Mouse (Mus musculus) liver, embryonic 15.5 days (tissue): ENCODE data around the gene Rgsl1. TPM values are rescaled to one million over a fixed set of nuclear protein-coding genes. Genes with fewer than 3 reads are reported as not detected.
A peak's percentile ranks its signal among the peaks of the same experiment; 100 is the strongest.

Experiments
- ATAC-seq: fragments of 200-750 bp; cut with Nextera tagmentation; 2 replicates; pipeline ENCODE4 v1.8.0; 2017; ENCODE audit warnings: moderate number of reproducible peaks, mild to moderate bottlenecking, moderate library complexity; ENCODE audit not compliant: insufficient read depth
- H3K27ac ChIP-seq: fragments of 300-500 bp; sonication (generic); replicated peaks from 2 replicates; pipeline ENCODE4 v1.5.1; 2015; ENCODE audit warnings: mild to moderate bottlenecking, inconsistent platforms
- H3K27me3 ChIP-seq: fragments of 300-500 bp; sonication (generic); 2 replicates; pipeline ENCODE4 v1.6.1; 2015; ENCODE audit warnings: mild to moderate bottlenecking, inconsistent platforms
- H3K36me3 ChIP-seq: fragments of 300-500 bp; sonication (generic); replicated peaks from 2 replicates; pipeline ENCODE4 v1.6.1; 2015; ENCODE audit warnings: moderate library complexity, mild to moderate bottlenecking, inconsistent platforms
- H3K4me1 ChIP-seq: fragments of 300-500 bp; sonication (generic); replicated peaks from 2 replicates; pipeline ENCODE4 v1.6.1; 2015; ENCODE audit warnings: inconsistent platforms
- H3K4me2 ChIP-seq: fragments of 300-500 bp; sonication (generic); 2 replicates; pipeline ENCODE4 v1.6.1; 2015; ENCODE audit warnings: moderate library complexity, mild to moderate bottlenecking, inconsistent platforms
- H3K4me3 ChIP-seq: fragments of 300-500 bp; sonication (generic); replicated peaks from 2 replicates; pipeline ENCODE4 v1.5.1; 2015; ENCODE audit warnings: mild to moderate bottlenecking, inconsistent platforms
- H3K9ac ChIP-seq: fragments of 300-500 bp; sonication (generic); 2 replicates; pipeline ENCODE4 v1.6.1; 2015; ENCODE audit warnings: moderate library complexity, mild to moderate bottlenecking, inconsistent platforms
- H3K9me3 ChIP-seq: fragments of 300-500 bp; sonication (generic); replicated peaks from 2 replicates; pipeline ENCODE4 v1.6.1; 2016; ENCODE audit warnings: inconsistent platforms
- WGBS: fragments of 180-500 bp; shearing (Covaris S2); methylation state at CpG from one replicate; pipeline ENCODE4 v1.1.7; 2015; ENCODE audit warnings: mixed read lengths; ENCODE audit not compliant: insufficient replicate concordance; 5-methylcytosine and 5-hydroxymethylcytosine counted together
- polyA plus RNA-seq: library from polyadenylated mRNA; unstranded; fragments of >200 nt; fragmentation: Nextera tagmentation; extraction: Ambion mirVana; gene quantifications from 2 replicates; pipeline ENCODE4 v1.2.1, GENCODE M21; 2015

The Rgsl1 gene
- polyA plus RNA-seq, 1 experiment from 2014 or later, result not detected

DNA sequence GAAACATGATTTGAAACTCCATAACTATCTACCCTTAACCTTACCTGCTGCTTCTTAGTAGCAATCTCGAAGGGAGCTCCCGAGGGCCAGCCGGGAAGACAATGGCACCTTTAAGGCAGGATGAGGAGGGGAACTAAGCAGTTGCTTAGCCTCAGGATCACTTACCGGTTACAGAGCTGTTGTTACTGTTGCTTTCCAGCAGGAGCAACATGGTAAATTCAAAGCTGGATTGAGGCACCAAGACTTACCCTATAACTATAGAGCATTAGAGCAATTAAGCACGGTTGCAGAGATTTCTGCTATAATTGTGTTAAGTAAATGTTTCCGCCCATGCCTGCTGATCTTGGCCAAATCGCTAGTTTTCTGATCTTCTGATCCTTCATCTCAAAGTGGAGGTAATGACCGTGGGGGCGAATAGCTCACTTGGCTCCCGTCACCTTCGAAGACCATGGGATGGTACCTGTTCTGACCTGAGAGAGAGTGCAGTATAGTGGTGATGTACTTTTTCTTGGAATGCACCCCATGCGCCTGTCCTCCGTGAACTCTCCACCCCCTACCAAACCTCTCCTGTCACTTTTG is 104.4 kb downstream of the Rgsl1 start:
- H3K4me1 ChIP-seq, result 0 out of 2 replicates have a peak, but pooled peaks cover 4% of the 10 kb centered on the region
- no peak overlapping the region for H3K4me3 ChIP-seq
- no peak overlapping the region for H3K9ac ChIP-seq
- ATAC-seq, result no peak
- peak overlapping the region; percentile 54 for H3K4me2 ChIP-seq
- WGBS, result 17% methylated on average over 13 of the region's 13 CpGs
- H3K27me3 ChIP-seq, result peaks cover 52% of the 10 kb centered on the region
- no peak overlapping the region for H3K27ac ChIP-seq
- H3K9me3 ChIP-seq, result no peaks in the 10 kb centered on the region
- no peaks in the 10 kb centered on the region for H3K36me3 ChIP-seq

DNA sequence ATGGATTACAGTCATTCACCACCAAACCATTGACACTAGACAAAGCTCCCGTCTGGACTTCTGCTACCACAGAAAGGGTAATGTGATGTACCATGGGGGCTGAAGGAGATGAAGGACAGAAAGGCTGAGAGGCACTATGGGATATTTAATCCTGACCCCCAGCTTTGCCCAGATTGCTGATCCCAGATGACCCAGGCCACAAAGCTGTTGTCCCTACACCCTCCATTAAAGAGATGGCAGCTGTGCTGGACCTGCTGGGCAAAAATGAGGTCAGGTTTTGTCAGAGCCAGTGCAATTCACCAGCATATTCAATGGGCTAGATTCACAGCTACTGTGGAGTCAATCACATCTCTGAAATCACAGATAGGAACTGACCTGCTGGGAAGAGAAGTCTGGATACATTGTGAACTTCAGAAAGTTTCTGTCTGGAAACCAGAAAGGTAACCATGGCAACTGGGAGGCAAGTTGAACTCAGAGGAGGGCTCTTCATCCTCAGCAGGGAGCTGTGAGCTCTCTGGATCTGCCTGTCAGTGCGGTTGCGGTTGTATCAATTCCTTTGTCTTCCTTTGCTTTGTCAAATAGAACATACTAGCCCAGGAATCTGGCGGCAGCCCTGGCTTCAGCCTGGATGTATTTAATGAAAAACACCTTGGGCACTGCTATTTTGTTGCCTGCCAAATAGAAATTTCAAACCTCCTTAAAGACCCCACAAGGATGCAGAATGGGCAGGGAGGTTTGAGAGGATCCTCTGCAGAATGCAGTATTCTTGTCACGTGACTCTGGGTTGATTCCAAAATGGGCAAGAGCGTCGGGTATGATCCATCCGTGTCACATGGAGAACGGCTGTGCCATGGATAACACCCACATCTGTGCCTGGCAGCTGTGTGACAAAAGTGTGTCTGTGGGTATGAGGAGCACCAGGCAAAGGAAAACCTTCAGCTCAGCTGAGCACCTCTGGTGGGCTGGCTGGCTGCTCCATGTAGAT is 106.5 kb downstream of the Rgsl1 start:
- Histone ChIP-seq H3K4me1 (0 out of 2 replicates have a peak, but pooled peaks cover 4% of the 10 kb centered on the region), H3K27me3 (peaks cover 46% of the 10 kb centered on the region), H3K36me3 (no peaks in the 10 kb centered on the region), H3K4me3 (no peak overlapping the region), H3K9me3 (no peaks in the 10 kb centered on the region), H3K27ac (no peak overlapping the region), H3K9ac (no peak overlapping the region), H3K4me2 (no peak overlapping the region)
- 46% methylated on average over 9 of the region's 9 CpGs for whole genome bisulfite sequencing
- no peak for ATAC-seq

DNA sequence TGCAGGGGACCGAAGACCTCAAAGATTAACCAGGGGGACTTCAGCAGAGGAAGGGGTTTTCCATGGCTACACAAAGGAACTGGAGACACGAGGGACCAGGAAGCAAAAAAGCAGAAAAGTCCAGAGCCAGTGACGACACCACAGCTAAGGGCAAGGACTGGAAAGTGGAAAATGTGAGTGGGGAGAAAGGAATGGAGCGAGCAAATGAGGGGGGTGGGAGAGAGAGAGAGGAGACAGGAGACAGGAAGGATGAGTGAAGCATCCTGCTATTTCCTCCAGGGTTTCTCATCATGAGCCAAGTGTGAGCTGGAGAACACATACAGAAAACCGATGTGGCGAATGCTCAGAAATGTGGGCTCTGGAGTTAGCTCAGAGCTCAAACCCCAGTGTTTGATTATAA is 107.8 kb downstream of the Rgsl1 start:
- 40% methylated on average over 6 of the region's 6 CpGs for WGBS
- H3K27me3 ChIP-seq, result peaks cover 35% of the 10 kb centered on the region
- no peak overlapping the region for H3K9ac ChIP-seq
- no peak for ATAC-seq
- H3K9me3 ChIP-seq, result no peaks in the 10 kb centered on the region
- H3K4me3 ChIP-seq, result no peak overlapping the region
- H3K4me1 ChIP-seq, result 0 out of 2 replicates have a peak, but pooled peaks cover 4% of the 10 kb centered on the region
- H3K27ac ChIP-seq, result no peak overlapping the region
- H3K4me2 ChIP-seq, result no peak overlapping the region
- H3K36me3 ChIP-seq, result no peaks in the 10 kb centered on the region

DNA sequence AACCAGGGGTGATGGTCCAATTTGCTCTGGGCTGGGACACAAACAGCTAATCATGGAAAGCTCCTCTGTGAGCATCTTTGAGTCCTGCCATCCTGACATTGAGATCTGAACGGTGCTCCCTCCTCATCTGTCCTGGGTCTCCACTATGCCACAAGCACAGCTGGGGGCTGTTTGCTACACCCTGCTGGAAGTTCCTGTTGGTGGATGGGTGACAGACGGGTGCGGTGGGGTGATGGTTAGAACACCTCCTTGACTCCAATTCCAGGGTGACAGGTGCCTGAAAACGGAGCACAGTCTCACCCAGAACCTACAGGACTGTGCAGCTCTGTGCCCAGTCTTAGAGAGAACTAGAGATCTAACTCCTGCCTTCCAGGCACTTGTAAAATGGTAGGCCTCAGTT is 109.1 kb downstream of the Rgsl1 start:
- H3K9ac ChIP-seq, result no peak overlapping the region
- no peak overlapping the region for H3K27ac ChIP-seq
- H3K27me3 ChIP-seq, result peaks cover 23% of the 10 kb centered on the region
- no peak for ATAC-seq
- no peaks in the 10 kb centered on the region for H3K4me1 ChIP-seq
- 52% methylated on average over 4 of the region's 4 CpGs for WGBS
- no peak overlapping the region for H3K4me2 ChIP-seq
- no peak overlapping the region for H3K4me3 ChIP-seq
- H3K9me3 ChIP-seq, result no peaks in the 10 kb centered on the region
- no peaks in the 10 kb centered on the region for H3K36me3 ChIP-seq

DNA sequence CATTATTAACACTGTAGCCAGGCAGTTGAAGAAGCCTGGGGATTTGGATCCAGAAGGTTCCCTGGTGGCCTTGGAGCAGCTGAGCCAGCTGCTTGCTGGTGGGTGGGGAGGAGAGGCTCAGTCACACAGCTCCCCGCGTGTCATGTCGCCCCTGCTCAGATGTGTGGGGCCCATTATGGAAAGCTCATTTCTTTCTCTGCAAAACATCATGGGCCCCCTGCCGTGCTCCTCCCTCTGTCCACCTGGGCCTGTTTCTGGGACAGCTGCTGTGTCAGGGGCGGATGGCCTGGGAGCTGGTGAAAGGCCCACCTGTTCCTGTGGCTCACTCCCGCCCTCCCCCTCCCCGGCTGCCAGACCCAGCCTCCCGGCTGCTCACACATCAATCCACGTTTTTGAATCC is 110.8 kb downstream of the Rgsl1 start:
- Histone ChIP-seq H3K4me3 (no peak overlapping the region), H3K4me2 (no peak overlapping the region), H3K36me3 (no peaks in the 10 kb centered on the region), H3K27ac (no peak overlapping the region), H3K9me3 (no peaks in the 10 kb centered on the region), H3K27me3 (peaks cover 6% of the 10 kb centered on the region), H3K4me1 (no peaks in the 10 kb centered on the region), H3K9ac (no peak overlapping the region)
- WGBS, result 57% methylated on average over 9 of the region's 9 CpGs
- no peak for ATAC-seq

DNA sequence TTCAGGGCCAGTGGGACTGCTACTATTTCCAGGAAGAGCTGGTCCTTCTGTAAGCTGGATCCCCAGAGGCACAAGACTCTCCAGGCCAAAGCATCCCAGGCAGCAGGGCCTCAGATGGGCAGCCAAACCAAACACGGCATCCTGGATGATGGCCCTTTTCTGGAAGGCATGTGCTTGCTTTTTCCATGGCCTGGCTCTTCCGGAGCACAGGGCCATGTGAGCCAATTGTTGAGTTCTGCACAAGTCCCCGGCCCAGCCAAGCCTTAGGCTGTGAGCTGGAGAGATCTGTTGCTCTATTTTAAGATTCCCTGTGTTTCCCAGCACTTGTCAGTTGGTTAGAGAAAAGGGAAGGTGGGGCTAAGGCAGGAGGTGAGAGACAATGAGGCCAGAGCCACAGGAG is 113.3 kb downstream of the Rgsl1 start:
- no peak for ATAC-seq
- WGBS, result 37% methylated on average over 3 of the region's 3 CpGs
- no peaks in the 10 kb centered on the region for H3K4me1 ChIP-seq

DNA sequence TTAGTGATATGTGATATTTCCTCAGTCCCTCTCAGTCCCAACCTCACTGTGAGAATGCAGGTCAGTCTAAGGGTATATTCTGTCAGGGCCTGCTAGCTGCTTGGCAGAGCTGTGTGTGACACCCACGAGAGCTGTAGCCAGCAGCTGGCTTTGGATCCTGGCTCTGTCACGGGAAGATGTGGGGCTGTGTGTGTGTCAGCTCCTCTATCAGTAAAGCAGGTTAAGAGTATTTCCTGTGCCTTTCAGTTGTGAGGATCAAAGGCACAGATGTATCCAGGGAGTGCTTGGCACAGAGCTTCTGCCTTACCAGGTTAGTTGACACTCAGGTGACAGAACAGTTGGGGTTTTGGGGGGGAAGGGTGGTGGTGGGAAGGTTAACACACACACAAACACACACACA is 114.1 kb downstream of the Rgsl1 start:
- WGBS, result 24% methylated on average over 2 of the region's 2 CpGs
- H3K27ac ChIP-seq, result no peak overlapping the region
- no peaks in the 10 kb centered on the region for H3K9me3 ChIP-seq
- ATAC-seq, result no peak
- H3K9ac ChIP-seq, result no peak overlapping the region
- H3K4me1 ChIP-seq, result no peaks in the 10 kb centered on the region
- H3K36me3 ChIP-seq, result no peaks in the 10 kb centered on the region
- no peak overlapping the region for H3K4me2 ChIP-seq
- no peak overlapping the region for H3K4me3 ChIP-seq
- no peaks in the 10 kb centered on the region for H3K27me3 ChIP-seq

More for the DNA sequence above, 113.3 kb downstream of the Rgsl1 start:
- no peak overlapping the region for H3K9ac ChIP-seq
- no peak overlapping the region for H3K4me3 ChIP-seq
- H3K36me3 ChIP-seq, result no peaks in the 10 kb centered on the region
- H3K27me3 ChIP-seq, result no peaks in the 10 kb centered on the region
- no peak overlapping the region for H3K4me2 ChIP-seq
- no peak overlapping the region for H3K27ac ChIP-seq
- H3K9me3 ChIP-seq, result no peaks in the 10 kb centered on the region

Other genes starting within 250 kb of the Rgsl1 start
- gene Rgs8, start 191.1 kb downstream of the Rgsl1 start, polyA plus RNA-seq, result 0.14 TPM in 1 of 2 replicates, not detected in the other
- 1.1 and 2.6 TPM in 2 replicates for gene Rgs16, start 103.8 kb downstream of the Rgsl1 start, polyA plus RNA-seq
- 24.5 and 26.2 TPM in 2 replicates for gene Rnasel, start 94.7 kb downstream of the Rgsl1 start, polyA plus RNA-seq
- gene Teddm1b, start 30.2 kb upstream of the Rgsl1 start, polyA plus RNA-seq, result 0.06 TPM in 2 replicates
- not detected in 2 replicates for gene Teddm1a, start 47.6 kb upstream of the Rgsl1 start, polyA plus RNA-seq
- gene Glul, start 55.8 kb upstream of the Rgsl1 start, polyA plus RNA-seq, result 117 and 128 TPM in 2 replicates
- 0.55 TPM in 2 replicates for gene Teddm2, start 56.1 kb upstream of the Rgsl1 start, polyA plus RNA-seq